Mouse (Mus musculus) bone marrow, adult 2 months (tissue): Measurements from ENCODE around the gene Grin2a. TPM values are rescaled to one million over a fixed set of nuclear protein-coding genes. Genes with fewer than 3 reads are reported as not detected.

Source experiments
- H3K27ac ChIP-seq: fragments of 200-500 bp; 2 replicates; pipeline ENCODE4 v1.5.1; 2012; ENCODE audit warnings: low read depth, mild to moderate bottlenecking, control low read depth, inconsistent platforms, low read length; ENCODE audit not compliant: control insufficient read depth, poor library complexity, insufficient read depth
- H3K4me1 ChIP-seq: fragments of 200-500 bp; 2 replicates; pipeline ENCODE4 v1.6.1; 2011; ENCODE audit warnings: low read length; ENCODE audit not compliant: control insufficient read depth, insufficient read depth
- H3K4me3 ChIP-seq: fragments of 200-500 bp; replicated peaks from 2 replicates; pipeline ENCODE3; 2011; ENCODE audit warnings: mild to moderate bottlenecking, low read depth, low read length, control low read depth; ENCODE audit not compliant: control insufficient read depth
- CTCF ChIP-seq: fragments of 200-500 bp; IDR thresholded peaks from 2 replicates; pipeline ENCODE4 v1.5.1; 2011; ENCODE audit warnings: low read length, control low read depth; ENCODE audit not compliant: control insufficient read depth, insufficient read depth
- POLR2A ChIP-seq: fragments of 200-500 bp; IDR thresholded peaks from 2 replicates; pipeline ENCODE4 v1.6.1; 2011; ENCODE audit warnings: low read depth, mild to moderate bottlenecking, control low read depth, low read length, borderline replicate concordance; ENCODE audit not compliant: control insufficient read depth
- WGBS: fragments of 180-500 bp; shearing (Covaris S2); methylation state at CpG from one replicate; pipeline ENCODE4 v1.1.7; 2018; 5-methylcytosine and 5-hydroxymethylcytosine counted together
- polyA plus RNA-seq: library from polyadenylated mRNA; stranded (reverse); fragments of >200 nt; gene quantifications from 2 replicates; pipeline ENCODE4 v1.2.4, GENCODE M21; 2011; ENCODE audit warnings: low replicate concordance; ENCODE audit not compliant: missing spikeins, insufficient read depth, insufficient read length

Gene Grin2a
- polyA plus RNA-seq, 1 experiment: 0.45 TPM

- H3K27ac ChIP-seq: no peak overlapping the region
- H3K4me1 ChIP-seq: no peaks in the 10 kb centered on the region
- TF ChIP-seq POLR2A (no peak), CTCF (no peak)
- H3K4me3 ChIP-seq: no peak overlapping the region
- WGBS: 56% methylated on average over 1 of the region's 1 CpGs
Observed at GRCm38 (mm10) chr16:9768981-9769380, 226.4 kb downstream of the Grin2a start.

GRCm38 (mm10) chr16:9768356-9768755, 227.0 kb downstream of the Grin2a start:
- 48% methylated on average over 5 of the region's 5 CpGs for WGBS
- TF ChIP-seq POLR2A: no peak
- no peak for TF ChIP-seq CTCF
- Histone ChIP-seq H3K4me3 (no peak overlapping the region), H3K27ac (no peak overlapping the region), H3K4me1 (no peaks in the 10 kb centered on the region)

- no peak overlapping the region for H3K27ac ChIP-seq
- no peaks in the 10 kb centered on the region for H3K4me1 ChIP-seq
- WGBS: 76% methylated on average over 3 of the region's 3 CpGs
- TF ChIP-seq POLR2A (no peak), CTCF (no peak)
- H3K4me3 ChIP-seq: no peak overlapping the region
Observed at GRCm38 (mm10) chr16:9767946-9768345, 227.4 kb downstream of the Grin2a start.

GRCm38 (mm10) chr16:9764086-9764485, 231.3 kb downstream of the Grin2a start:
- no peaks in the 10 kb centered on the region for H3K4me1 ChIP-seq
- TF ChIP-seq POLR2A (no peak), CTCF (no peak)
- no peak overlapping the region for H3K4me3 ChIP-seq
- 70% methylated on average over 2 of the region's 2 CpGs for WGBS
- no peak overlapping the region for H3K27ac ChIP-seq

- TF ChIP-seq POLR2A (no peak), CTCF (no peak)
- Histone ChIP-seq H3K4me1 (no peaks in the 10 kb centered on the region), H3K27ac (no peak overlapping the region), H3K4me3 (no peak overlapping the region)
- 84% methylated on average over 2 of the region's 2 CpGs for WGBS
Observed at GRCm38 (mm10) chr16:9760347-9760746, 235.0 kb downstream of the Grin2a start.

- Histone ChIP-seq H3K27ac (no peak overlapping the region), H3K4me3 (no peak overlapping the region), H3K4me1 (no peaks in the 10 kb centered on the region)
- WGBS: 83% methylated on average over 8 of the region's 8 CpGs
- TF ChIP-seq POLR2A (no peak), CTCF (no peak)
Observed at GRCm38 (mm10) chr16:9756849-9757248, 238.5 kb downstream of the Grin2a start.

GRCm38 (mm10) chr16:9754061-9754460, 241.3 kb downstream of the Grin2a start:
- no peak for TF ChIP-seq POLR2A
- 77% methylated on average over 5 of the region's 5 CpGs for WGBS
- Histone ChIP-seq H3K27ac (no peak overlapping the region), H3K4me3 (no peak overlapping the region), H3K4me1 (no peaks in the 10 kb centered on the region)

GRCm38 (mm10) chr16:9753045-9753444, 242.3 kb downstream of the Grin2a start:
- Histone ChIP-seq H3K27ac (no peak overlapping the region), H3K4me3 (no peak overlapping the region), H3K4me1 (no peaks in the 10 kb centered on the region)
- no peak for TF ChIP-seq CTCF
- no peak for TF ChIP-seq POLR2A
- WGBS: 84% methylated on average over 9 of the region's 9 CpGs

- Histone ChIP-seq H3K4me3 (no peak overlapping the region), H3K4me1 (no peaks in the 10 kb centered on the region), H3K27ac (no peak overlapping the region)
- TF ChIP-seq POLR2A (no peak), CTCF (no peak)
- WGBS: 78% methylated on average over 8 of the region's 8 CpGs
Observed at GRCm38 (mm10) chr16:9752600-9752999, 242.8 kb downstream of the Grin2a start.
